8 mouse cellular contexts compared by ENCODE assay signal in the genomic region with DNA sequence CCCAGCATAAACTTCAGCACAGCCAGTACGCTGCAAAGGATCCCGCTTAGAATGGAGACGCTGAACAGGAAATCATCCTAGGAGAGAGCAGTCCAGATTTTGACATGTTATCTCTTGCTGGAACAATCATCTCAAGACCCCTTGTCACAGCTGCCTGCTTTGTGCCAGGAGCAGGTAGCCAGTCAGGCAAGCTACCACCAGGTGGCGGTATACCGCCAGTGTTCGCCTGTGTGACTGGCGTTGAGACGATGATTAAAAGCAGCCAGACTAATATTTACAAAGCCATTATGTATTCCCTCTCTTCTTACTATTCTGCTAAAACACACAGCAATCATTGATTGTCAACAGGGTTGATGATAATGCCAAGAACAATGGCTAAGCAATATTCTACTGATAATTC.
DNase-seq lines count a peak whose midpoint lies in the region; ATAC-seq lines count a peak whose summit lies in the region.

No protein-coding gene starts in this region.

- H3K4me1 ChIP-seq in forebrain, embryonic 13.5 days: no peaks in the 10 kb centered on the region
- H3K4me1 ChIP-seq in hindbrain, embryonic 12.5 days: peaks cover 3% of the 10 kb centered on the region; the same call in 1 of the 2 replicates
- no peaks in the 10 kb centered on the region for H3K4me1 ChIP-seq in midbrain, embryonic 11.5 days (ENCODE audit: control insufficient read depth, insufficient read depth, low read length)

- H3K27me3 ChIP-seq in forebrain, embryonic 13.5 days: peaks cover 5% of the 10 kb centered on the region; the same call in 1 of the 2 replicates
- peaks cover 12% of the 10 kb centered on the region; the same call in 1 of the 2 replicates for H3K27me3 ChIP-seq in hindbrain, embryonic 12.5 days
- H3K27me3 ChIP-seq in midbrain, embryonic 11.5 days (ENCODE audit: control insufficient read depth, insufficient read depth, low read length): no peaks in the 10 kb centered on the region

- peak; percentile 75 for ATAC-seq in forebrain, embryonic 13.5 days
- ATAC-seq in hindbrain, embryonic 12.5 days (ENCODE audit: low FRiP score): peak; percentile 57
- peak; percentile 65; the same call in 1 of the 2 replicates for ATAC-seq in midbrain, embryonic 11.5 days (ENCODE audit: low FRiP score)

- 10% methylated on average over 8 of the region's 8 CpGs for WGBS in forebrain, embryonic 13.5 days
- WGBS in hindbrain, embryonic 12.5 days: 10% methylated on average over 8 of the region's 8 CpGs
- 6% methylated on average over 8 of the region's 8 CpGs for WGBS in midbrain, embryonic 11.5 days

- H3K9ac ChIP-seq in forebrain, embryonic 13.5 days: no peak overlapping the region
- H3K9ac ChIP-seq in hindbrain, embryonic 12.5 days: no peak overlapping the region
- H3K9ac ChIP-seq in midbrain, embryonic 11.5 days (ENCODE audit: low read length): 0 out of 2 replicates have a peak overlapping the region, but pooled peaks have one; percentile 5

- DNase-seq in Muller cell, postnatal 12 days (ENCODE audit: inconsistent ontology term): peak; percentile 25
- DNase-seq in c-Kit-positive CD71-positive TER-119-negative erythroid progenitor cells, embryonic 14.5 days (ENCODE audit: low read depth): peak; percentile 46
- DNase-seq in left cerebral cortex, adult 11 months (ENCODE audit: low spot score): peak; percentile 61
- peak; percentile 98 for DNase-seq in midbrain, embryonic 11.5 days (ENCODE audit: low spot score, missing footprints)
- peak; percentile 93 for DNase-seq in right cerebral cortex, postnatal 4 days
- peak; percentile 21 for DNase-seq in yolk sac, embryonic 10.5 days (ENCODE audit: low spot score)

- H3K9me3 ChIP-seq in forebrain, embryonic 13.5 days (replicated peaks): no peaks in the 10 kb centered on the region
- H3K9me3 ChIP-seq in hindbrain, embryonic 12.5 days (replicated peaks): no peaks in the 10 kb centered on the region
- H3K9me3 ChIP-seq in midbrain, embryonic 11.5 days (ENCODE audit: control insufficient read depth, low read length): no peaks in the 10 kb centered on the region

- no peak overlapping the region for H3K4me3 ChIP-seq in forebrain, embryonic 13.5 days
- H3K4me3 ChIP-seq in hindbrain, embryonic 12.5 days: no peak overlapping the region
- no peak overlapping the region for H3K4me3 ChIP-seq in midbrain, embryonic 11.5 days (ENCODE audit: low read depth, low read length)

- no peak overlapping the region for H3K4me2 ChIP-seq in forebrain, embryonic 13.5 days
- no peak overlapping the region for H3K4me2 ChIP-seq in hindbrain, embryonic 12.5 days (replicated peaks)
- H3K4me2 ChIP-seq in midbrain, embryonic 11.5 days: no peak overlapping the region

- H3K36me3 ChIP-seq in forebrain, embryonic 13.5 days (ENCODE audit: poor library complexity, severe bottlenecking): no peaks in the 10 kb centered on the region
- no peaks in the 10 kb centered on the region for H3K36me3 ChIP-seq in hindbrain, embryonic 12.5 days
- no peaks in the 10 kb centered on the region for H3K36me3 ChIP-seq in midbrain, embryonic 11.5 days (ENCODE audit: control insufficient read depth, insufficient read depth, low read length)

- no peak overlapping the region for H3K27ac ChIP-seq in forebrain, embryonic 13.5 days
- H3K27ac ChIP-seq in hindbrain, embryonic 12.5 days: peak overlapping the region; percentile 57; the same call in 1 of the 2 replicates
- 0 out of 2 replicates have a peak overlapping the region, but pooled peaks have one; percentile 51 for H3K27ac ChIP-seq in midbrain, embryonic 11.5 days (ENCODE audit: low read depth, low read length)

Comparison
In these comparisons a context has a peak if more than half of its experiments do, and no peak if none do; other contexts are left out.
1. DNase-seq: peak in every context shown above with its lines; median percentile 98 in midbrain, embryonic 11.5 days; 93 in right cerebral cortex, postnatal 4 days; 61 in left cerebral cortex, adult 11 months; 46 in c-Kit-positive CD71-positive TER-119-negative erythroid progenitor cells, embryonic 14.5 days; 25 in Muller cell, postnatal 12 days; 21 in yolk sac, embryonic 10.5 days.